Mouse (Mus musculus) heart, postnatal 10 days (tissue): ENCODE measurements around the gene Fam209. TPM values are rescaled to one million over a fixed set of nuclear protein-coding genes. Genes with fewer than 3 reads are reported as not detected.

Source experiments
- DNase-seq, 2 experiments: peaks; one replicate each; pipeline ENCODE4 v3.0.0; 2021
- intact Hi-C: fragments of 180-260 bp; cut with DNase I; formaldehyde crosslinking; loops from one replicate; pipeline ENCODE4 v1.15.1; 2025
- total RNA-seq, 2 experiments: library from RNA; stranded (reverse); gene quantifications; 2 replicates each; pipeline ENCODE4 v1.2.3; 2021

The Fam209 gene
- total RNA-seq = not detected

GRCm38 (mm10) chr2:172472318-172472717, at the start of gene Fam209:
Gene Fam209 (plus strand): TSS chr2:172472520.
- intact Hi-C loops = loop anchor here (10.0 kb wide), 1 partner anchor 612 kb away; no protein-coding TSS in a partner anchor
- DNase-seq = no peak

DNA sequence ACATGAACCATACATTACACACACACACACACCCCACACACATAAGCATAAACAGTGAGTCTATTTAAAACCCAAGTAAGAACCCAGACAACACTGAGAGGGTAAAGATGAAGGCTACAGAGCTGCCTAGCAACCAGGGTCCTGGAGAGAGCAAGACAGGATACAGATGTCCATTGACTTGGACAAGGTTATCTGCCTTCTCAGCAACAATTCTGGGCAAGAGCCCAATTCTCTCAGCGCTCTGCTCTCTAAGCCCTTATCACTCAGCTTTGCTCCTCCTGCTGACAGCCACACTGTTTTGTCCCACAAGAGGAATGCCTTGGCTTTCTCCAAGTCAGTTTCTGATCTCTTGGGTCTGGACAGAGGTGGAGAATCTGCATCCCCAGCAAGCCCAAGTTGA, 41.7 kb upstream of the Fam209 start:
- DNase-seq = peak; percentile 63 to 73

GRCm38 (mm10) chr2:172433746-172434145, 38.6 kb upstream of the Fam209 start:
- intact Hi-C loops = no loop called here
- DNase-seq = peak in 1 of 2 experiments; percentile 10

More for the DNA sequence above, 41.7 kb upstream of the Fam209 start:
- intact Hi-C loops = no loop called here

GRCm38 (mm10) chr2:172437371-172437952, 34.9 kb upstream of the Fam209 start:
- intact Hi-C loops = no loop called here
- DNase-seq = no peak

DNA sequence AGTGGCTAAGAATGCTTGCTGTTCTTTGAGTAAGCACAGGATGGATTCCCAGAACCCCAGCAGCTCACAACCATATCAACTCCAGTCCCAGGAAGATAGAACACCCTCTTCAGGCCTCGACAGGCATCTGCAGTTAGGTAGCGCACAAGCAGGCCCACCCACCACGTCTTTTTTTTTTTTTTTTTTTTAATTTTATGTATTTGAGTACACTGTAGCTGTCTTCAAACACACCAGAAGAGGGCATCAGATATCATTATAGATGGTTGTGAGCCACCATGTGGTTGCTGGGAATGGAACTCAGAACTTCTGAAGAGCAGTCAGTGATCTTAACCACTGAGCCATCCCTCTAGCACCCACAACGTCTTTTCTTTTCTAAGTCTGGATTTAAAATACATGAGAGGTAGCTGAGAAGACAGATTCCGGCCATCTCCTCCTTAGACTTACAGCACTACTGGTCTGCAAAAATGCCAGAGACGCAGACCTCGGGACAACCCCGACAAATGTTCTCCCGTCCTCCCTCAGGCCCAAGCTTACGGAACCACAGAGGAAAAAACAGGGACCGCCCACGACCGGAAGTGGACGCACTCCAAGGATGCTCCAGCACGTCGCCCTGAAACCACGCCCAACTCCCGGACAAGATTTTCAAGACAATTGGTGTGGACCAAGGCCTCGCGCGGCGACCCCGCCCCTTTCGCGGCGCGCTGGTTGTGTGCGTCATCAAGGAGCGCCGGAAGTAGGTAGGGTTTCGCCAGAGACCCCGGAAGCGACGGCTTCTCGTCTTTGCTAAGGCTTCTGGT, 32.3 kb upstream of the Fam209 start, which contains the start of gene Rtf2:
Gene Rtf2 (plus strand): TSS at position 714 of the 797 bp plus-strand sequence.
- peak; percentile 99 to 100 for DNase-seq
- intact Hi-C loops = loop anchor here (5.0 kb wide), 1 partner anchor 68 kb away; the partner anchor contains the start of genes Aurka and Cstf1

DNA sequence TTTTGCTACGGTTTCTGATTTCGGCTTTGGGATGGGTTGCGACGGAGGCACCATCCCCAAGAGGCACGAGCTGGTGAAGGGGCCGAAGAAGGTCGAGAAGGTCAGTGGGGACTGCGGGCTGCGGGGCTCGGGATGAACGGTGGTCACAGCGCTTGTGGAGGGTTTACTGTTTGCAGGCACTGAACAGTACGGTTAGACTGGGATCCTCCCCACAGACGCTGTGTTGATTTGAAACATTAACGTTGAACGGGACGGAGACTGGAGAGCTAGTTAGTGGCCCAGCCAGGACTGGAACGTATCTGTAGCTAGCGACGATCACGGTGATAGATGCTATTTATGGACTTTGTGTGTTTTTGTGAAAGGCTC, 31.7 kb upstream of the Fam209 start:
- no peak for DNase-seq
- intact Hi-C loops = loop anchor here (5.0 kb wide), 1 partner anchor 68 kb away; the partner anchor contains the start of genes Aurka and Cstf1

DNA sequence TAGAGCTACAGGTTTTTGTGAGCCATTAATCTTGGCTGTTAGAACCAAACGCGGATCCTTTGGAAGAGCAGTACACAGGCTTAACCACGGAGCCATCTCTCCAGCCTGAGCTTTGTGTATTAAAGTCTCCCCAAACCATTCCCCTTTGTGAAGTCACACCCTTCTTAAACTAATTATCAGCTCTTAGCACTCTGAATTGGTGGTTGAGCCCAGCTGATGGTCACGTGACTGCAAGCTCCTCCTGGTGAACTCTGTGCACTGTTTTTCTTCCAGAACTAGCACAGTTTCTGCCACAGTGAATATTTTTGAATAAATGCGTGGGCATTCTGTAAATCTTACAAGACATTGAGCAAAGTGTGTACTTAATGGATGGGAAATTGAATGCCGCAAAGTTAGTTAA, 31.1 kb upstream of the Fam209 start:
- intact Hi-C loops = loop anchor here (5.0 kb wide), 1 partner anchor 69 kb away; the partner anchor contains the start of genes Aurka and Cstf1
- peak in 1 of 2 experiments; percentile 8 for DNase-seq

DNA sequence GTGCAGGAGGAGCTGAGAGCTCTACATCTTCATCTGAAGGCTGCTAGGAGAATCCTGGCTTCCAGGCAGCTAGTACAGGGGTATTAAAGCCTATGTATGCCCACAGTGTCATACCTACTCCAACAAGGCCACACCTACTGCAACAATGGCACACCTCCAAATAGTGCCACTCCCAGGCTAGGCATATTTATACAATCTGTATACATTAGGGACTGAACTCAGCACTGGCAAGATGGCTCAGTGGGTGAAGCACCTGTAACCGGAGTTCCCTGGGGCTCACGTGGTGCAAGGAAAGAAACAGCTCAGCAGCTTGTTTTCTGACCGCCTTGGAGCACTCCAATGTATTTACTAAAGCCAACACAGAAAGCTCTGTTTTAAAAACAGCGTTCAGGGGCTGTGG, 26.7 kb upstream of the Fam209 start:
- intact Hi-C loops = loop anchor here (2.0 kb wide), 1 partner anchor 219 kb away; no protein-coding TSS in a partner anchor
- DNase-seq = no peak

GRCm38 (mm10) chr2:172447317-172447716, 25.0 kb upstream of the Fam209 start:
- DNase-seq = peak; percentile 26 to 41
- intact Hi-C loops = loop anchor here (2.0 kb wide), 1 partner anchor 221 kb away; no protein-coding TSS in a partner anchor

GRCm38 (mm10) chr2:172448329-172448728, 24.0 kb upstream of the Fam209 start:
- intact Hi-C loops = no loop called here
- no peak for DNase-seq

DNA sequence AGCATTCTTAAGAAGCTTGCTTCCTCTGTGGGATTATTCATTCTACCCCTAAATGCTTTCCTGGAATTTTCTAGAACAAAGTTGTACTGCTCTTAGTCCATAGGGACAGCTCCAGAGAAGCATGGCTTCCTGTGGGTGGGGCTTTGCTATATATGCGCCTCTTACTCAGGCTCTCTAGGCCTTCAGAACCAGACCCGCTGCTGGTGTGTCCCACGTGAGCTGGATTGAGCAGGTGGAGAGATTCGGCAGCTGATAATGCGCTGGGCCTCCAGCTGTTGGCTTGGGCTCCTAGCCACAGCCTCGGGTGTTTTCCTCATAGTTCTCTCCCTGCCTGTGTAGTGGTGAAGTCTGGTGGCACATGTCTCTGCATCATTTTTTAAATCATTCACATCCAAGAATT, 21.7 kb upstream of the Fam209 start:
- DNase-seq = no peak
- intact Hi-C loops = no loop called here

DNA sequence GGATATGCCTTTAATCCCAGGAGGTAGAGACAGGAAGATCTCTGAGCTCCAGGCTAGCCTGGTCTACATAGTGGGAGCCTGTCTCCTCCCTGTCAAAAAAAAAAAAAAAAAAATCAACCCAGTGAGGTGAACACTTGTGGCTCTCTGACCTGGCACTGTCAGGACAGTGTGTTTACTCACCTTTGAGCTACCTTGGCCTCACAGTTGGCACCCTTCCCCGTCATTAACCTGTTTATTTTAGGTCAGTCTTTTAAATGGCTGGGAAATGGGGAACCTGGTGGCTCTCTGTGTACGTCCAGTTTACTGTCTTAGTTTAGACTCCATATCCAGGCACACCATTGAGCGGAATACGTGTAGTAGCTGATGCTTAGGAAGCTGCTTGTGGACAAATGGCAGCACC, 20.3 kb upstream of the Fam209 start:
- intact Hi-C loops = no loop called here

GRCm38 (mm10) chr2:172452458-172452857, 19.9 kb upstream of the Fam209 start:
- no peak for DNase-seq
- intact Hi-C loops = no loop called here

More for the DNA sequence above, 20.3 kb upstream of the Fam209 start:
- no peak for DNase-seq

DNA sequence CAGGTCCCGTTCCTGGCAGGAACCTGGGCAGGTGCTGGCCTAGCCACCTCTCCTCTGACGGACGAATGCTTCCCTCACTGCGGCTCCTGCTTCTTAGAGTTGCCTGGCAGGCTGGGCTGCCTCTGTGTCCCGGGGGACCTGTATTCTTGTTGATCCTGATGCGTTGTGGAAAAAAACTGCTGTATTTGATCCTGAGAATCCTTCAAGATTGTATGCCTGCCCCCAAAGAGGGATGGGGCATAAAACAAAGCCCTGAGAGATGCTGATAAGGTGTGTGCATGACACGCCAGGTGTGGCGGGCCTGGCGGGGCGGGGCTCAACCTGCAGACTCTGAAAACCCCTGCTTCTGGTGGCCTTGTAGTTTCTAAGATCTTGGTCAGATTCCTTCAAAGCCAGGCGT, 13.8 kb upstream of the Fam209 start, which contains the start of gene Gcnt7:
Gene Gcnt7 (minus strand): TSS at position 101 of the 400 bp plus-strand sequence.
- intact Hi-C loops = no loop called here
- DNase-seq = no peak

DNA sequence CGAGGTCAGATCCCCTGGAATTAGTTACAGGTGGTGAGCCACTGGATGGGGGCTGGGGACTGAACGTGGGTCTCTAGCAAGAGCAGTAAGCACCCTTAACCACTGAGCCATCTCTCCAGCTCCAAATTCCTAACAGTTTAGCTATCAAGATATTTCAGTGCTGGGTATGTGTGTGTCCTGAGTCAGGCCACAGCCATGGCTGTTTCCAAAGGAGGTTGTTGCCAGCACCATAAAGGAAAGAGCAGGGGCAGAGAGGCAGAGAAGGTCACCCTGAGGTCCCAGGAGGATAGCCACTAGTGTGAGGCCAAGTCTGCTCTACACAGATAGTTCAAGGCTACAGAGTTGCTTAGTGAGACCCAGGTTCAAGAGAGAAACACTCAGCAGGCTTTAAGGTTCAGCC, 11.7 kb upstream of the Fam209 start:
- intact Hi-C loops = no loop called here
- no peak for DNase-seq

DNA sequence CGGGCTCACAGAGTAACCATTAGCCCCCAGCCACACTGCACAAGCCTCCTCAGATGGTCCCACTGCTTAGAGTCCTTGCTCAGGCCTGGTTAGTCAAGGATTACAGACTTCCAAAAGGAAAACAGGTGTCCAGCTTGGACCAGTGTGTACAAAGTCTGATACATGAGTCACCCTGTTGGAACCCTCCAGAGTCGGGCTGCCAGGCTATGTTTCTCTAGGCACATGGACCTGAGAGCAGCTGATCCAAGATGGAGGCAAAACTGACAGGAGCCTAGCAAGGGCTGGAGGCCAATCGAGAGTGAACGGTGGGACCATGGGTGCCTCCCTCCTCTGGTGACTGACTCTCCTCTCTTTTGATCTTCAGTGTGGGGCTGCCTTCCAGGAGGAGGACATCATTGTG, 9.5 kb upstream of the Fam209 start:
- no peak for DNase-seq
- intact Hi-C loops = no loop called here

DNA sequence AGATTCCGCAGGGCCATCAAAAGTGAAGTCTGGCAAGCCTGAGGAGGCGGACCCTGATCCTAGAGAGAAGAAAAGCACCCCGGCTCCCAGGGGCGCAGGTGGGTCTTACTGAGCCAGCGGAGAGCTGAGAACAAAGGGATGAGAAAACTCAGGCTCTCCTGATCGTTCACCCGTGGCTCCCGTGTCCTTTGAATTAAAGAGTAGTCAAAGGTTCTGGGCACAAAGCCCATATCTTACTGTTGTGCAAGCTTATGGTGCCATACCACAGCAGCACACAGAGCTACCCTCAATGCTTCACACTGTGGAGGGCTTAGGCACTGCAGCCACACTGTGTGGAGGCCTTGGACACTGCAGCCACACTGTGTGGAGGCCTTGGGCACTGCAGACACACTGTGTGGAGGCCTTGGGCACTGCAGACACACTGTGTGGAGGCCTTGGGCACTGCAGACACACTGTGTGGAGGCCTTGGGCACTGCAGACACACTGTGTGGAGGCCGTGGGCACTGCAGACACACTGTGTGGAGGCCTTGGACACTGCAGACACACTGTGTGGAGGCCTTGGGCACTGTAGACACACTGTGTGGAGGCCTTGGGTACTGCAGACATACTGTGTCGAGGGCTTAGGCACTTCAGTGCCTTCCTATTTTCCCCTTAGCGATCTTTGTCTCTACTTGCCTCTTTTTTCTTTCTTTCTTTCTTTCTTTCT, 5.7 kb upstream of the Fam209 start:
- DNase-seq = no peak
- intact Hi-C loops = no loop called here

- intact Hi-C loops = no loop called here
- no peak for DNase-seq
Measured at GRCm38 (mm10) chr2:172467206-172467605, 5.1 kb upstream of the Fam209 start.

DNA sequence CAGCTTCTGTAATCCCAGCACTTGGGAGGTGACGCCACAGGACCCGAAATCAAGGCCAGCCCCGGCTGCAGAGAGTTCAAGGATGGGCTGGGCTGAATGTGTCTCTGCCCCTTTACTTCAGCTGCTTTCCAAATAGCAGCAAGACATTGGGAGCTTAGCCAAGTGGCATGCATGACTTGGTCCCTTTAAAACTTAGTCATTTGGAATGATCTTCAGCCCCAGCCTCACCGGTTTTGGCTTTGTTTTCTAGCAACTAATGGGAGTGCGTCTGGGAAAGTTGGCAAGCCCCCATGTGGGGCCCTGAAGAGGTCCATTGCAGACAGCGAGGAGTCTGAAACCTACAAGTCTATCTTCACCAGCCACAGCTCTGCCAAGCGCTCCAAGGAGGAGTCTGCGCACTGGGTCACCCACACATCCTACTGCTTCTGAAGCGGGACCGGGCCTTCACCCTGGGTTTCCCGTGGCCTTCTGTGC, 3.9 kb upstream of the Fam209 start:
- intact Hi-C loops = no loop called here
- peak; percentile 22 to 24 for DNase-seq

DNA sequence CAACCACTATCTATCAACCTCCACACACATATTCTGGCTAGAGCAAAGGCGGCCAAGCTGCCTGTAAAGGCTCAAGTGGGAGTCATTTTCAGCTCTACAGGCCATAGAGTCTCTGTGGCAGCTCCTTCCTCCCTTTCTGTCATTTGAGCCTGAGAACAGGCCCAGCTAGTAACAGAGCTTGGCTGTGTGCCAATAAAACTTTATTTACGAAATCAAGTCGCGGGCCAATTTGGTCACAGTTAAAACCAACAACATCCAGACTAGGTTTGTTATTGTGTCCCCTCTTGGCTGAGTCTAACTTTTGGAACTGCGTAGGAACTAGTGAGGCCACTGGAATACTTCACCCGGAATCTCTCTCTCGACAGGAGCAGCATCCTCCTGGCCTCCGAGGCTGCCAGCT, 1.3 kb downstream of the Fam209 start:
- peak; percentile 18 to 27 for DNase-seq
- intact Hi-C loops = loop anchor here (10.0 kb wide), 1 partner anchor 611 kb away; no protein-coding TSS in a partner anchor

GRCm38 (mm10) chr2:172474970-172475369, 2.6 kb downstream of the Fam209 start:
- DNase-seq = peak in 1 of 2 experiments; percentile 44

More at GRCm38 (mm10) chr2:172474970-172475369, 2.6 kb downstream of the Fam209 start:
- intact Hi-C loops = loop anchor here (5.0 to 10.0 kb wide), 2 partner anchors 522 to 610 kb away; no protein-coding TSS in a partner anchor
